Mouse (Mus musculus): ENCODE data around the gene Stk10.

The Stk10 gene

DNA sequence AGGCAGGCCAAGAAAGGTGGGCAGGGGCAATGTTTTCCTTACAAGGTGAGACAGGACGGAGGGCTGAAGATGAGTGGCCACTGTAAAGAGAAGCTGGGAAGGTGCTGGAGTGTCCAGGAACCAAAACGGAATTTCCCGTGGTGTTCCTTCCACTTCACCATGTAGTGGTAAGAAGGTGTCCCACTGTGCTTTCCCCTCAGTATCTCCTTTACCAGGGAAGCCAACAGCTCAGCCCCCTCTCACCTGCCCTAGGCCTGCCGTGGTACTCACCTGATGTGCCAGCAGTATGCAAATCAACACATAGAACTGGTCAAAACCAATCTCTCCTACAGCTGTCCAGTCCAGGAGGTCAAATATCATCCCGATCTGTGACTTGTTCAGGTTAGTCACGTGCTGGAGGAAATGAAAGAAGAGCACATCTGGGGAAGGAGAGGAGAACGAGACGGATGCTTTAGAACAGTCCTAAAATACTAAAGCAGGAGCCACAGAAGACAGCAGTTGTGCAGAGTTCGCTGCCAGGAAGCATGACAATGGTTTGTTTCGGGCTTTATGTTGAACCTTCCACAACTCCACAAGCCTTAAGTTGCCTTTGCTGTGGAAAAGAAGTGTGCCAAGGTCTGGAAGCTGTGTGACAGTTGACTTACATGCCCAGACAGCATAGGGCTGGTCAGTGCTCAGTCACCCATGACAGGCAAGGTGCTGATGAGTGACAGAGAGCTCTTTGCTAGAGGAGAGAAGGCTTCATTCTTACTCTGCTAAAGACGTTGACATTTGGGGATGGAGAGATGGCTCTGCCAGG is 8.8 kb upstream of the Stk10 start:
- DNase-seq (ENCODE audit: low spot score in 2 of 2): no peak

GRCm38 (mm10) chr11:32527006-32527405 is 6.1 kb upstream of the Stk10 start:
- DNase-seq (ENCODE audit: low spot score in 2 of 2): no peak

DNA sequence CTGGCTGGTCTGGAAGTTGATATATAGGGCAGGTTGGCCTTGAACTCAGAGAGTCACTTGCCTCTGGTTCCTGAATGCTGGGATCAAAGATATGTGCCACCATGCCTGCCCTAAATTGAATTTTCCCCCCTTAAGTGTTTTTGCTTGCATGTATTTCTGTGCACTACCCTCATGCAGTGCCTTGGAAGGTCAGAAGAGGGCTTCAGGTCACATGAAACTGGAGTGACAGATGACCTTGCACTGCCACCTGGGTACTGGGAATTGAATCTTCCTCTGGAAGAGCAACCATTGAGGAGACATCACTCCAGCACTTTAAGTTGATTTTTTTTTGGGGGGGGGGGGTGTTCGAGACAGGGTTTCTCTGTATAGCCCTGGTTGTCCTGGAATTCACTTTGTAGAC is 3.0 kb upstream of the Stk10 start:
- DNase-seq (ENCODE audit: low spot score in 2 of 2): no peak

- no peak for DNase-seq (ENCODE audit: low spot score in 2 of 2)
Observed at GRCm38 (mm10) chr11:32531871-32532764, 987 bp upstream of the Stk10 start, which contains the start of gene Efcab9. Gene Efcab9, minus strand, starts transcription at chr11:32532081.

DNA sequence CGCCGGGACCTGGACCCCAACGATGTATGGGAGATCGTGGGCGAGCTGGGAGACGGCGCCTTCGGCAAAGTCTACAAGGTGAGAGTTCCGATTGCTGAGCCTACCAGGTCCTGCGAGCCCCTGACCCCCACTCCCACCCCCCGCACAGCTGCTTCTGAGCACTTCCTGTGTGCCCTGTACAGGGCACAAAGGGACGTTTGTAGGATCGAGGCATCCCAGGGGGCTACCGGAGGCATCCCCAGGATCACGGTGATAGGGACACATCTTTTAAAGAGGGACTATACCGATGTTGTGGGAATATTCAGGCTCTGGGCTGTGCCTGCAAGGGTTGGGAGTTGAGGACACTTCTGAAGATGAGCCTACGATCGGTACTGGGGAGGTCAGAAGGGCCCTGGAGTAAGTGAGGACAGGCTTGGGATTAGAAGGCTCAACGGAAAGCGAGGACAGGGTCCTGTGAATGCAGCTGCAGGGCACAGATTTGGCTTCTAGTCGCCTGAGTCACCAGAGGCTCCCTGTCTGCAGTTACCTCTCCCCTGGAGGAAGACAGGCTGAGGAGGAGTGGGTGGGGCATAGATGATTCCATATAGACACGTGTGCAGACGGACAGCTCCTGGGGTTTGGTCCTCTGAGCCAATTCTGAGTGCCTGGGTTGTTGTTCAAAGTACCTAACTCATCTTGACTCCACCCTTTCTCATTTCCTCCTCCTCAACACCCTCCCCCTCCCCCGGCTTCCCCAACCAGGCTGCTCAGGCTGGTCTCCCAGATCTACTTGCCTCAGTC is 567 bp downstream of the Stk10 start:
- peak; percentile 67 to 84 for DNase-seq (ENCODE audit: low spot score in 2 of 2)

GRCm38 (mm10) chr11:32534453-32535075 is 1.5 kb downstream of the Stk10 start:
- peak in 1 of 2 experiments; percentile 63 for DNase-seq (ENCODE audit: low spot score in 2 of 2)

GRCm38 (mm10) chr11:32535646-32536045 is 2.5 kb downstream of the Stk10 start:
- no peak for DNase-seq (ENCODE audit: low spot score in 2 of 2)

DNA sequence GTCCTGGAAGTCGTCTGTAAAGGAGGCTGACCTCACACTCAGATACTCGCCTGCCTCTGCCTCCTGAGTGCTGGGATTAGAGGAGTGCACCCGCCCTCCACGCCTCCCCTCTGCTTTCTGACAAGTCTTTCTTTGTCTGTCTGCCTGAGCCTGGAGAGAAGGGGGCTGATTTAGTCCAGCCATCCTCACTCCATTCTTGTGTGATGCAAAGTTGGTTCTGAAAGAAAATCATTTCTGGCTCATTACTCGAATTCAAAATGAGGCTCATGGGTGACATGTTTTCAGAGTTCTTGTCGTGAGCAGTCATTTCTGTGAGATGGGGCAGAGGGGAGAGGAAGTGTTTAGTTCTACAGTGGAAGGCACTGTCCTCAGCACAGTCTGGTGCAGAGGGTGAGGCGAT is 3.8 kb downstream of the Stk10 start:
- DNase-seq (ENCODE audit: low spot score in 2 of 2): peak in 1 of 2 experiments; percentile 10

DNA sequence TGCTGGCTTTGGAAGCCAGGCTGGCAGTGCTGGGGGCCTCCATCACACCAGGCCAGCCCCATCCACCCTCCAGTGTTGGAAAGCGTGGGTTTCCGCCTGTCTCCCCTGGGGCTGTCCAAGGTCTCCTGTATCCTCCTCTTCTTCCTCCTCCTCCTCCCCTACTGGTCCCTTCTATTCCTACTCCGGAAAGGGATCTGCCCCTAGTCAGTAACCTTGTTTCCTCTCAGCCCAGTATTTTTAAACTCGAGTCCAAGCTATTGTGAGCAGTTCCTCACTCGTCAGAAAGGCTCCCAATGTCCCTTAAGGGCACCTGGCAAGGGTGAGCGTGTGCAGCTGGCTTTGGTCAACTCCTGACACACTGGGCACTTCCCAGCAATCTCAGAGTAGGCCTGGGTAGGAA is 5.3 kb downstream of the Stk10 start:
- no peak for DNase-seq (ENCODE audit: low spot score in 2 of 2)

DNA sequence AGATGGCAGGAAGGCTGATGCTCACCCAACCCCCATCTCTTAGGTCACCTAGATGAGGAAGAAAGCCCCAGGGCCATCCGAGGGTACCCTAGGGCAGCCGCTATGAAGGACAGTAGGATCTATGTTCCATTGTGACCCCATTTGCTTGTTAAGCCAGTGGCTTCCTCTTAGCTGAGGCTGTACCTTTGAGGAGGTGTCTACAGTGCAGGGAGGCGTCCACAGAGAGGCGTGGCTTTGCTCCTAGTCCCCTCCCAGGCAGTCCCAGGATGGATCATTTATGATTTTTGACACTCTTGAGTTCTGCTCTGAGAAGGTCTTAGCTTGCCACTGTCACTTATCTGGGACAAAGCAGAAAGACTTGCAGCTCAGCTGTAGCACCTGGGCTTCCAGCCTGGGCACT is 5.7 kb downstream of the Stk10 start:
- no peak for DNase-seq (ENCODE audit: low spot score in 2 of 2)

DNA sequence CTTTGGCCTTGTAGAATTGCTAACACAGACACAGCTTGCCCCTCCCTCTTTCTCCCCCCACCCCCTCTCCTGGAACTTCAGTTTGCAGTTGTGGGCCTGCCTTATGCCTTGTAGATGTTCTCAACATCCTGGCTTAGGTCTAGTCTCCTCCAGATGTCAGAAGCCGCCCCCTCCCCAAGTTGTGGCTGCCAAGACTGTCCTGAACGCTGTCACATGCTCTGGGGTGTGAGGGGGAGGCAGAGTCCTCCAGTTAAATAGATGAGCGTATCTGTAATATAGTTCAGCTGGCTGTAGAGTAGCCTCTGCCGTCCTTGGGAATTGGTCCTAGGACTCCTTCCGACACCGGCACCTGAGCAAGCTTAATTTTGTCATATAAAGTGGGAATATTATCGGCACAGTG is 6.6 kb downstream of the Stk10 start:
- no peak for DNase-seq (ENCODE audit: low spot score in 2 of 2)

- DNase-seq (ENCODE audit: low spot score in 2 of 2): no peak
Observed at GRCm38 (mm10) chr11:32540463-32540862, 7.4 kb downstream of the Stk10 start.

DNA sequence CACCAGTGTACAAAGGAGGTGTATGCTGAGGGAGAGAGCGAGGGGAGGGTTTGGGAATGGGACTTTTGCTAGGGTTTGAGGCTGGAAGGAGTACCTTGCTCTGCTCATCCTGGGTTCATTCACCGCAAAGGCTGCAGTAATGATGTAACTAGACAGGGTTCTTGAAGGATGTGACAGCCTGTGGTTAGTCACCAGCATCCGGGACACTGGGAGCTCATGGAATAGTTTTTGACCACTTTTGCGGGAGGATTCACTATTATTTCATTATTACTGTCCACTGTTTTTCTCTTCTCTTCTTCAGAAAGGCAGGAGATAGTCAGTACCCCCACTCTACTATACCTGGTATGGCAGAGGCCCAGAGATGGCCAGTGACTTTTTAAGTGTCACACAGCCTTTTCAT is 9.1 kb downstream of the Stk10 start:
- no peak for DNase-seq (ENCODE audit: low spot score in 2 of 2)

GRCm38 (mm10) chr11:32542687-32543411 is 9.7 kb downstream of the Stk10 start:
- peak; percentile 81 to 84 for DNase-seq (ENCODE audit: low spot score in 2 of 2)

GRCm38 (mm10) chr11:32544041-32544440 is 10.9 kb downstream of the Stk10 start:
- DNase-seq (ENCODE audit: low spot score in 2 of 2): no peak

GRCm38 (mm10) chr11:32544497-32544896 is 11.4 kb downstream of the Stk10 start:
- no peak for DNase-seq (ENCODE audit: low spot score in 2 of 2)

- no peak for DNase-seq (ENCODE audit: low spot score in 2 of 2)
Observed at GRCm38 (mm10) chr11:32545605-32546004, 12.5 kb downstream of the Stk10 start.

DNA sequence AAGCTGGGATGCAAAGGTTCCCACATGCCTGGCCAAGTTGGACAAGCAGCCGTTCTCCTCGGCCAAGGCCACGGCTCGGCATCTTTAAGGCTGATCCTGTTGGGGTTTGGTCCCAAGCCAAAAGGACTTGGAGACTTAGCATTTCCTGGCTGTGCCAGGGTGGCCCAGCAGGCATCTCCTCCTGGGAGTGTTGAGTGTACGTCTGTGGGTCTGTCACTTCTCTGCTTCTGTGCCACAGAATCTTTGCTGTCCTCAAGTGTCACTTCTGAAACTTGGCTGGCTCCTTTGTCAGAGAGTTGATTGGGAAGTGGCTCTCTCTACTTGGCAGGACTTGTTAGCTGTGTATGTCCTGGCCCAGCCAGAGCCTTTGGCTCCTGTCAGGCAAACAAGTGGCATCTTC is 13.4 kb downstream of the Stk10 start:
- DNase-seq (ENCODE audit: low spot score in 2 of 2): no peak

GRCm38 (mm10) chr11:32547391-32547947 is 14.4 kb downstream of the Stk10 start:
- no peak for DNase-seq (ENCODE audit: low spot score in 2 of 2)

DNA sequence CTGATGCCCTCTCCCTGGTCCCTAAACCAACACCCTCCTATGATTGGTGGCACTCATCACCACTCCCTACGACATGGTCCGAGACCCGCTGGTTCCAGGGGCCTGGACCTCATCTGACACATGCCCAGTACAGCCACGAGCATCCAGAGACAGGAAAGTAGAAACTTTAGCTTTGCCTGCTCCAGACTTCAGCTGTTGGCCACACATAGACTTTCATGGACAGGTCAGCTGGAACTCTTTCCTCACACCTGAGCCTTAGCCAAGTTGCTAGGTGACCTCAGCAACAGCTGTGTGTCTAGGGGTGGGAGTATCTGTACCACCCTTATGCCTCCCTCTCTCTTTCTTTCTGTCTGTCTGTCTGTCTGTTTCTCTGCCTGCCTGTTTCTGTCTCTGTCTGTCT is 15.1 kb downstream of the Stk10 start:
- no peak for DNase-seq (ENCODE audit: low spot score in 2 of 2)

- no peak for DNase-seq (ENCODE audit: low spot score in 2 of 2)
Observed at GRCm38 (mm10) chr11:32549236-32549635, 16.1 kb downstream of the Stk10 start.

Measured in spleen, postnatal 4 days (tissue).